Mouse (Mus musculus) activated CD4-positive, CD25-positive, alpha-beta regulatory T cell, adult 4 months (primary cell): ENCODE measurements around the gene Gm9817. TPM values are rescaled to one million over a fixed set of nuclear protein-coding genes. Genes with fewer than 3 reads are reported as not detected.

ENCODE experiments used
- ATAC-seq: one replicate; pipeline ENCODE4 v1.8.0; 2017
- polyA plus RNA-seq, 2 experiments: library from polyadenylated mRNA; unstranded; fragments of 100-300 nt; shearing (Covaris generic); gene quantifications; one replicate each; pipeline ENCODE4 v1.2.1; 2017

Gene Gm9817
- polyA plus RNA-seq, 2 experiments from 2014 or later: 0.25 TPM; not detected in 1

DNA sequence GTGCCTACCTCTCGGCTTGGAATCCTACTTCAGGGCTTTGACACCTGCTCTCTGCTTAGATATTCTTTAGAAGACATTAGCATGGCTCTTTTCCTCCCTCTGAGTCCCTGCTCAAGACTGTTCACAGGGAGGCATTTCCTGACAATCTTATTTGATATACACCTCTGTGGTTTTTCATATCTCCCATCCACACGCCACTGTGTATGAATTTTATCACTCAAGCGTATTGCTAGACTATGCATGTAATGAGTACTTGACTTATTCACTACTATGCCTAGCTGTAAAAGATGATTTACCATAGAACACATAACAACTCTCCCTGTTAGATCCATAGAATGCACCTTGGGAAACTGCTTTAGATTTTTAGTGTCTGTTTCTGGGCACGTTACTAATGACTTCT, 14.3 kb downstream of the Gm9817 start:
- ATAC-seq: no peak

GRCm38 (mm10) chr13:45095028-45095427, 16.5 kb downstream of the Gm9817 start:
- no peak for ATAC-seq

- no peak for ATAC-seq
These were observed 21.2 kb downstream of the Gm9817 start for GRCm38 (mm10) chr13:45099582-45100229.

- no peak for ATAC-seq
These were observed 28.0 kb downstream of the Gm9817 start for GRCm38 (mm10) chr13:45106480-45106879.

GRCm38 (mm10) chr13:45108851-45109390, 30.4 kb downstream of the Gm9817 start:
- no peak for ATAC-seq

DNA sequence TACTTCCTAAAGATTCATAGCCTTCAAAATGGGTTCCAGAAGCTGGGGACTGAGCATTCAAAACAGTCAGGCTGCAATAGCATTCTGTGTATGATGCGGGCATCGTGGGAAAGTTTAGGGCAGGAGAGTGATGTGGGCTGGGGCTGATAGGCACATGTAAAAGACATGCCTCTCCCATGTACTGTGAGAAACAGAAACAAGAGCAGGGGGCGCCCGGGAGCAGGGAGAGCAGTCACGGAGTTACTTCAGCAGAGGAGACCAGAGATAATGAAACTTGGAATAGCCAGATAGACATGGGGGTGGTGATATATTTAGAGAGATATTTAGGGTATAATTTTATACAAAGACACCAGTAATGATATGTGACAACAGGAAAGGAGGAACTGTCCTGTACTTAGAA, 39.9 kb downstream of the Gm9817 start:
- no peak for ATAC-seq

DNA sequence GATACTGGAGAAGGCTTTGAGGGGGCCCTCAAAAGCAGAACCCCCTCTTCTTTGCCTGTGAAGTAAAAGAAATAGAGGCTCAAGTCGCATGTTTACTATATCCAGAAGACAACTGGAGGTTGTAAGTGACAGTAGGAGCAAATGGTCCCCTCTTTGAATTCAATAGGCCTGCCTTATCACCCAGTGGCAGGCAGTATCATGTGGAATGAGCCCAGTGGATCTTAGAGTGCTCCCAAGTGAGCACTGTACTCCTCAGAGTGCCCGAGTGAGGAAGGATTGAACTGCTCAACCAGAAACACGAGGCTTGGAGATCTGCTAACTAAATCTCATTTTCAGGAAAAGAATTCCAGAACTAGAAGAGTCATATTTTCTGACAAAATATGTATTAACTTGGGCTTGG, 40.3 kb downstream of the Gm9817 start:
- no peak for ATAC-seq

Other genes starting within 250 kb of the Gm9817 start
- gene Dtnbp1, start 76.5 kb upstream of the Gm9817 start, polyA plus RNA-seq: 10 to 100 TPM; 11.2 to 12.6 TPM